Mouse (Mus musculus): ENCODE results near the gene Zfp59.
"Not testable (repeated sequence)": the region's sequence is repeated elsewhere in the genome, so short reads cannot be mapped to it uniquely, and the experiment has no call there.

Zfp59 gene

GRCm38 (mm10) chr7:27838323-27839249 is at the start of gene Zfp59:
Zfp59 (plus strand) TSS chr7:27838607.
- peak; percentile 69 for DNase-seq (ENCODE audit: low spot score)

DNA sequence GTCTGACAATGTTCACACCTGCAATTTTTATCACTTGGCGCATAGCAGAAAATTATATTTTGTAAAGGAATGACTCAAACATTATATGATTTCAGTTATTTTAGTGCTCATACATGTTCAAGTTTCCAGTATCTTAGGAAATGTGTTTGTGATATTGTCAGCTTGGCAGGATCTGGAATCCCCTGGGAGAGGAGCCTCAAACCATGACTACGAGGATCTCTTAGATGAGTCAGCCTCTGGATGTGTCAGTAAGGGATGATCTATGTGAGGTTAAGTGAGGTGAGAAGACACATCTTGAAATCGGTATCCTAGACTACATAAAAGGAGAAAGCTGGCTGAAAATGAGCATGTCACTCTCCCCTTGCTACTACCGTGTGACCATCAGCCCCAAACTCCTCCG is 49.1 kb upstream of the Zfp59 start:
- no peak for DNase-seq (ENCODE audit: low spot score)

GRCm38 (mm10) chr7:27793865-27794264 is 44.5 kb upstream of the Zfp59 start:
- DNase-seq (ENCODE audit: low spot score): not testable (repeated sequence)

DNA sequence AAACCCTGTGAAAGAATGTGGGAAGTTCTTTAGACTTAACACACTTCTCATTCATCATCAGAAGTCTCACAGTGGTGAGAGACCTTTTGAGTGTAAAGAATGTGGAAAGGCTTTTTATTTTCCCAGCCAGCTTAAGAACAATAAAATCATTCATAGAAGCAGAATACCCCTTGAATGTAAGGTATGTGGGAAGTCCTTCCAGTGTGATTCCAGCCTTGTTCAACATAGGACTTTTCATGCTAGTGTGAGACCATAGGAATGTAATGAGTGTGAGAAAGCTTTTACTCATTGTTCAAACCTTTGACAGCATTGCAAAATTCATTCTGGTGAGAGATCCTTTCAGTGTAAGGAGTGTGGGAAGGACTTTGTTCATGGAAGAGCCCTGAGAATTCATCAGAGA is 43.8 kb upstream of the Zfp59 start:
- DNase-seq (ENCODE audit: low spot score): no peak

DNA sequence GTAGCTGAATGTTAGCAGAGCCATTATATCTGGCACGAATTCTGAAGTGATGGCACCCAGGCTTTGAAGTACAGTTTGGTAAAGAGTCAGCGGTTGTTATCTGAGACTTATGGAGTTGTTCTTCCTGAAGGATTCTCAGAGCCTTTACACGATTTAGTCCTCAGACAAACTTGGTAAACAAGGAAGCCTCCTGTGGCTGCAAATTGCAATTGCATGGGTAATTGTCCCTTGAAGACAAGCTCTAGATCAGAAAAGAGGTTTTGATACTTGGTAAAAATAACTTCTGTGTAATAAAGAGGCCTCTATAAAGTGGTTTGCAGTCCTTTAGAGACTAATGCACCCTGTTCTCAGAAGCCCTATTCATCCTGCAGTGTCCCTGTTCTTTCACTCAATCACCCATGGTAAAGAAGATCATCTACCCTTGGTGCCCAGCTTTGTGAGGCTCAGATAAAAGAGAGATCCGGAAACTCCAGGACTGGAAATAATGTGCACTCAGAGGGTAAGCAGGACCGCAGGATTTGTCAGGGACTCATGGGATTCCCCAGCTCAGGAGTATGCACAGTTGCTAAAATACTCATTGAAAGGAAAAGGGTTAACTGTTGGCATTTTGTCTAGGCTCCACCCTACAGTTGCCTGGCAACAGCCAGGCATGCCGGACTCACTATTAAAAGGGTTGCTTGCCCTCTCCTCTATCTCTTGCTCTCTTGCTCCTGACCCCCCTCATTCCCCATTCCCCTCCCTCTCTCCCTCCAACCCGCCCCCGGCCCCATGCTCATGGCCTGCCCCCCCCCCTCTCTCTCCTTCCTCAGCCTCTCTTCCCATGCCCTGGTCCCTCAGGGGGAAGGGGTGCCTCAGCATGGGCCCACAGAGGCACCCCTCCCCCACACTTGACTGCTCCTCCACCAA is 40.2 kb upstream of the Zfp59 start:
- DNase-seq (ENCODE audit: low spot score): no peak

- DNase-seq (ENCODE audit: low spot score): no peak
Observed at GRCm38 (mm10) chr7:27801137-27801536, 37.3 kb upstream of the Zfp59 start.

GRCm38 (mm10) chr7:27802986-27803385 is 35.4 kb upstream of the Zfp59 start:
- DNase-seq (ENCODE audit: low spot score): no peak

GRCm38 (mm10) chr7:27804297-27805030 is 33.9 kb upstream of the Zfp59 start:
- peak; percentile 77 for DNase-seq (ENCODE audit: low spot score)

- not testable (repeated sequence) for DNase-seq (ENCODE audit: low spot score)
Observed at GRCm38 (mm10) chr7:27806896-27807295, 31.5 kb upstream of the Zfp59 start, which contains the start of gene Zfp626. Zfp626 (plus strand) TSS chr7:27807196.

- not testable (repeated sequence) for DNase-seq (ENCODE audit: low spot score)
Observed at GRCm38 (mm10) chr7:27807305-27807704, 31.1 kb upstream of the Zfp59 start.

DNA sequence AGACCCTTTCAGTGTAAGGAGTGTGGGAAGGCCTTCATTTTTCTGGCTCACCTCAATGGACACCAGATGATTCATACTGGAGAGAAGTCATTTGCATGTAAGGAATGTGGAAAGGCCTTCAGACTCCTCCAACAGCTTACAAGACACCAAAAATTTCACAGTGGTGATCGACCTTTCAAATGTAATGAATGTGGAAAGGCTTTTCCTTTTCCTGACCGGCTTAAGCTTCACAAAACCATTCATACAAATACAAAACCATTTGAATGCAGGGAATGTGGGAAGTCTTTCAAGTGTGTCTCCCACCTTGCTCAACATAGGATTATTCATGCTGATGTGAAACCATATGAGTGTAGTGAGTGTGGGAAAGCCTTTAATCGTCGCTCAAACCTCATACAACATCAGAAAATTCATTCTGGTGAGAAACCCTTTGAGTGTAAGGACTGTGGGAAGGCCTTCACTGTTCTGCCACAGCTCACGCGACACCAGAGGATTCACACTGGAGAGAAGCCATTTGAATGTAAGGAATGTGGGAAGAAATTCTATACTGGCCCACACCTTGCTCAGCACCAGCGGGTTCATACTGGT is 19.8 kb upstream of the Zfp59 start:
- no peak for DNase-seq (ENCODE audit: low spot score)

DNA sequence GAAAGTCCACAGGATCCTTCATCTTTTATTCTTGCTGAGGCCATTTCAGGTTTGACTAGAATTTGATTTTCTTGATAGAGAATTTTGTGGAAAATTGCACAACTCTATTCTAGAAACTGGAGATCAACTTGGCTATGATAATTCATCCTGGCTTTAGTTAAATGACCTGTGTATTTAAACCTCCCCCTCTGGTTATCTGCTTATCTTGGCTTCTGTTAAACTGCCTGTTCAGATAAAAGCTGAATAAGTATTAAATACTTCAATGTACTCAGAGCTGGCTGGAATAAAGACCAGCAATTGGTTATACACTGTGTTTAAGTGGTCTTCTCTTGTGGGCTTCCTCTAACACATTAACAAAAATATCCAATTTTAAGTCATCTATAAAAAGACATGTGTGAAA is 15.8 kb upstream of the Zfp59 start:
- DNase-seq (ENCODE audit: low spot score): no peak

DNA sequence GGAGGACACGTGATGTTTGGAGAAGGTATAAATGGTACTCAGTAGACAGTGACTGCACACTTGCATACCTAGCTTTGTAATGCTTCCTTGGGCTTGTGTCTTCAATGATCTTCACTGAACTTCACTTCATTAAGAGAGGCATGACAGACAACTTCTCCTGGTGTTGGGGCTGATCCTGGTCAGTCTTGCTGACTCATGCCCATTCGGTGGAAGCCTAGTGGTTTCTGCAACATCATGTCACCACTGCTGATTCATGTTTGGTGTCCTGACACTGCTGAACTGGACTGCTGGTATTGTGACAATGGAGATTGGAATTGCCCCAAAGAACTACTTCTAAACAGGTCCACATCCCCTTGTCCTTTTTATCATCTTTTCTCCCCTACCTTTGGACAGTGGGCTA is 4.3 kb upstream of the Zfp59 start:
- DNase-seq (ENCODE audit: low spot score): no peak

DNA sequence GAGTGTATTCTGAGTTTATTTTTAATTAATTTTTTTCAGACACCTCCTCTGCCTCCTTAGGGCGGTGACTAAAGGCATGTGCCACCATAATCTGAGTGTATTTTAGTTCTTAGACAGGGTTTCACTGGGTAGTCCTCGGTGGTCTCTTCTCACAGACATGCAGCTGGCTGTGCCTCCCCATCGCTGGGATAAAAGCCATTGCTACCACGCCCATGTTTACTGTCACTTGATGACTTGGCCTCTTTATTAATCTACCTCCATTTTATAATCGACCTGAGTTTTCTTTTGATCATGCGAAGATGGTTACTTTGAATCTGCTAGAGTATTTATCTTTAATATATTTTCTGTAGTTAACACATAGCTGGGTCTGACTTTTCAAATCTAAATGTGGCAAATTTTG is 511 bp upstream of the Zfp59 start:
- peak; percentile 22 for DNase-seq (ENCODE audit: low spot score)

DNA sequence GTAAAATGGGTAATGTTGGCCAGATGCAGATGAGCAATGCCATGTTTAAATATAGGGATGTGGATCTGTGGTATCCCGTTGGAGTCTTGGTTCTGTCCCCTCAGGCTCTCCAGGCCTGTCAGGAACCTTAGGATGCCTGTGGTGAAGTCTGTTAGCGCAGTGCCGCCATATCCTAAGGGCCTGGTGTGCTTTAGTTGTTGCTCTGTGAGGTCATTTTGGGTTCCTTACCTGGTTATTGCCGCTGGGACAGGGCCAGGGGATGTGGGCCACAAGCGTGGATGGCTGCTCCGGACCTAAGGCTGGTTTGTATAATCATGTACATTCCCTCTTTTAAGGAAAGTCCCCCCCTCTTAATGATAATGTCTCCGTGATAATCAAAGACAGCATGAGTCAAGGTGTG is 1.2 kb downstream of the Zfp59 start:
- DNase-seq (ENCODE audit: low spot score): no peak

- no peak for DNase-seq (ENCODE audit: low spot score)
Observed at GRCm38 (mm10) chr7:27840104-27840503, 1.7 kb downstream of the Zfp59 start.

DNA sequence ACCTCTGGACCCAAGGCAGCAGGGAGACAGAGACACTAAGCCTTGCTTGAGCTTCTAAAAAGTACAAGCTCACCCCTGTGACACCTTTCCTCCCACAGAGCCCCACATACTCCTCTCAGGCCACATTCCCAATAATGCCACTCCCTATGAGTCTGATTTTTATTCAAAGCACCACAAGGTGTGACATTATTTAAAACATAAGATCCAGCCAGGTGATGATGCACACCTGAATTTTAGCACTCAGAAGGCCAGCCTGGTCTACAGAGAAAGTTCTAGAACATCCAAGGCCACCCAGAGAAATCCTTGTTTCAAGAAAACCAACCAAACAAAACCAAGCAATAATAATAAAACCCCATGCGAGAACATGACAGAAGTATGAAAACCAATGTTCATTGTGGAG is 18.8 kb downstream of the Zfp59 start, which contains the start of gene Zfp607a:
Zfp607a (plus strand) TSS at position 301 of the 400 bp plus-strand sequence.
- DNase-seq (ENCODE audit: low spot score): no peak

- peak; percentile 51 for DNase-seq (ENCODE audit: low spot score)
Observed at GRCm38 (mm10) chr7:27859301-27860251, 21.2 kb downstream of the Zfp59 start.

GRCm38 (mm10) chr7:27860396-27861235 is 22.2 kb downstream of the Zfp59 start:
- DNase-seq (ENCODE audit: low spot score): peak; percentile 61

All from c-Kit-positive CD71-positive TER-119-positive erythroid progenitor cells, embryonic 14.5 days (primary cell).